Mouse (Mus musculus) G1E (cell line): ENCODE data around the gene Gjb5. TPM values are rescaled to one million over a fixed set of nuclear protein-coding genes. Genes with fewer than 3 reads are reported as not detected.

ENCODE experiments used
- ATAC-seq: 2 replicates; pipeline ENCODE4 v1.8.0; 2016; ENCODE audit warnings: mild to moderate bottlenecking; ENCODE audit not compliant: insufficient number of reproducible peaks, poor library complexity, low FRiP score, severe bottlenecking; ENCODE audit errors: extremely low read depth
- DNase-seq: peaks from one replicate; pipeline ENCODE4 v3.0.0; 2012; ENCODE audit warnings: low spot score
- H3K27me3 ChIP-seq: 2 replicates; pipeline ENCODE4 v1.6.1; 2012; ENCODE audit warnings: mild to moderate bottlenecking, low read length, inconsistent platforms; ENCODE audit not compliant: insufficient read depth
- H3K36me3 ChIP-seq: replicated peaks from 2 replicates; pipeline ENCODE3; 2012; ENCODE audit warnings: mild to moderate bottlenecking, inconsistent platforms
- H3K4me1 ChIP-seq: 2 replicates; pipeline ENCODE4 v1.6.1; 2012; ENCODE audit warnings: low read depth, low read length, inconsistent platforms, mixed read lengths; ENCODE audit not compliant: insufficient read depth
- H3K4me3 ChIP-seq: 2 replicates; pipeline ENCODE4 v1.5.1; 2012; ENCODE audit warnings: low read depth, mild to moderate bottlenecking, inconsistent platforms, low read length, moderate library complexity, mixed read lengths
- H3K9me3 ChIP-seq: replicated peaks from 2 replicates; pipeline ENCODE4 v1.6.1; 2012; ENCODE audit warnings: inconsistent platforms
- CTCF ChIP-seq: IDR thresholded peaks from 2 replicates; pipeline ENCODE4 v1.5.1; 2012; ENCODE audit warnings: low read depth, low read length, inconsistent platforms, mixed read lengths
- GATA1 ChIP-seq: IDR thresholded peaks from 2 replicates; pipeline ENCODE4 v1.6.1; 2012; ENCODE audit warnings: borderline replicate concordance, low read length, inconsistent platforms, mixed read lengths
- GATA2 ChIP-seq: IDR thresholded peaks from 2 replicates; pipeline ENCODE4 v1.6.1; 2012; ENCODE audit warnings: low read depth, low read length, inconsistent platforms, borderline replicate concordance
- POLR2AphosphoS5 ChIP-seq: IDR thresholded peaks from 2 replicates; pipeline ENCODE4 v1.6.1; 2012; ENCODE audit warnings: low read depth, low read length, inconsistent platforms; ENCODE audit not compliant: insufficient replicate concordance
- TAL1 ChIP-seq: conservative IDR thresholded peaks from 2 replicates; pipeline ENCODE4 v1.6.1; 2012; ENCODE audit warnings: low read depth, low read length, inconsistent platforms, mixed read lengths
- polyA plus RNA-seq: library from polyadenylated mRNA; stranded (reverse); fragments of >175 nt; gene quantifications from 2 replicates; pipeline ENCODE4 v1.2.3, GENCODE M21; 2012
- total RNA-seq, 2 experiments: library from RNA; stranded (forward) in 1 of 2; stranded (reverse) in 1 of 2; fragments of 200-1000 nt in 1 of 2; fragments of >200 nt in 1 of 2; fragmentation: Nextera tagmentation in 1 of 2; gene quantifications; 2 replicates each; pipeline ENCODE4 v1.2.3; 2014 to 2017

Gjb5 gene
- total and polyA plus RNA-seq, 3 experiments = 0.27 TPM; not detected in 2

- H3K27me3 ChIP-seq = no peaks in the 10 kb centered on the region
- no peak overlapping the region for H3K4me3 ChIP-seq
- H3K4me1 ChIP-seq = no peaks in the 10 kb centered on the region
- H3K9me3 ChIP-seq = peaks cover 72% of the 10 kb centered on the region
- H3K36me3 ChIP-seq = no peaks in the 10 kb centered on the region
- ATAC-seq (no peak), DNase-seq (no peak)
- TF ChIP-seq GATA1 = no peak
- no peak for TF ChIP-seq CTCF
- no peak for TF ChIP-seq POLR2AphosphoS5
- no peak for TF ChIP-seq GATA2
- TF ChIP-seq TAL1 = no peak
These were observed 51.1 kb downstream of the Gjb5 start for GRCm38 (mm10) chr4:127306915-127307314.

Other genes with a start within 250 kb of the Gjb5 start
- gene Tmem35b, start 234.5 kb downstream of the Gjb5 start, total RNA-seq (2014; fragmentation: Nextera tagmentation) = 25.4 and 25.7 TPM in 2 replicates
- gene Tmem35b, start 234.5 kb downstream of the Gjb5 start, total RNA-seq (2017) = 9.6 and 12.4 TPM in 2 replicates
- gene Tmem35b, start 234.5 kb downstream of the Gjb5 start, polyA plus RNA-seq = 0.80 and 1.5 TPM in 2 replicates
- gene Dlgap3, start 189.0 kb downstream of the Gjb5 start, total RNA-seq (2014; fragmentation: Nextera tagmentation) = not detected in 2 replicates
- 0.05 and 0.06 TPM in 2 replicates for gene Dlgap3, start 189.0 kb downstream of the Gjb5 start, total RNA-seq (2017)
- not detected in 2 replicates for gene Dlgap3, start 189.0 kb downstream of the Gjb5 start, polyA plus RNA-seq
- gene Smim12, start 114.4 kb downstream of the Gjb5 start, total RNA-seq (2014; fragmentation: Nextera tagmentation) = 20.4 and 30.8 TPM in 2 replicates
- 47.1 and 47.8 TPM in 2 replicates for gene Smim12, start 114.4 kb downstream of the Gjb5 start, total RNA-seq (2017)
- 37.1 and 41.1 TPM in 2 replicates for gene Smim12, start 114.4 kb downstream of the Gjb5 start, polyA plus RNA-seq
- gene Gja4, start 44.1 kb downstream of the Gjb5 start, total RNA-seq (2014; fragmentation: Nextera tagmentation) = not detected in 2 replicates
- 0.11 and 0.12 TPM in 2 replicates for gene Gja4, start 44.1 kb downstream of the Gjb5 start, total RNA-seq (2017)
- not detected in 2 replicates for gene Gja4, start 44.1 kb downstream of the Gjb5 start, polyA plus RNA-seq
- not detected in 2 replicates for gene Gjb3, start 27.3 kb downstream of the Gjb5 start, total RNA-seq (2014; fragmentation: Nextera tagmentation)
- gene Gjb3, start 27.3 kb downstream of the Gjb5 start, total RNA-seq (2017) = 0.06 TPM in 1 of 2 replicates, not detected in the other
- gene Gjb3, start 27.3 kb downstream of the Gjb5 start, polyA plus RNA-seq = not detected in 2 replicates
- not detected in 2 replicates for gene Gjb4, start 4.1 kb downstream of the Gjb5 start, total RNA-seq (2014; fragmentation: Nextera tagmentation)
- gene Gjb4, start 4.1 kb downstream of the Gjb5 start, total RNA-seq (2017) = 0.06 and 0.11 TPM in 2 replicates
- not detected in 2 replicates for gene Gjb4, start 4.1 kb downstream of the Gjb5 start, polyA plus RNA-seq